Mouse (Mus musculus): ENCODE results near the gene Ldhc. TPM values are rescaled to one million over a fixed set of nuclear protein-coding genes. Genes with fewer than 3 reads are reported as not detected.
"Not testable (repeated sequence)": the region's sequence is repeated elsewhere in the genome, so short reads cannot be mapped to it uniquely, and the experiment has no call there.

The Ldhc gene
- not detected in 2 replicates for polyA plus RNA-seq (2015; fragmentation: Nextera tagmentation; extraction: Ambion mirVana)

GRCm38 (mm10) chr7:46860996-46861395, at the start of gene Ldhc:
TSS of gene Ldhc (plus strand) at chr7:46861203.
- Histone ChIP-seq H3K4me3 (no peak within 1 kb of the TSS), H3K4me1 (no peaks in the 10 kb centered on the region), H3K27ac (replicated peaks) (no peak within 1 kb of the TSS), H3K9me3 (no peaks in the 10 kb centered on the region), H3K36me3 (peaks cover 7% of the 10 kb centered on the region), H3K9ac (no peak within 1 kb of the TSS), H3K27me3 (replicated peaks) (no peaks in the 10 kb centered on the region), H3K4me2 (no peak within 1 kb of the TSS)
- WGBS = 43% methylated on average over 10 of the region's 10 CpGs
- ATAC-seq (ENCODE audit: extremely low read depth, insufficient number of reproducible peaks, low FRiP score, low TSS enrichment) = no peak

- no peaks in the 10 kb centered on the region for H3K9me3 ChIP-seq
- no peak overlapping the region for H3K4me3 ChIP-seq
- no peak overlapping the region for H3K4me2 ChIP-seq
- WGBS = 85% methylated on average over 4 of the region's 4 CpGs
- no peak overlapping the region for H3K9ac ChIP-seq
- H3K36me3 ChIP-seq = peaks cover 94% of the 10 kb centered on the region
- ATAC-seq (ENCODE audit: extremely low read depth, insufficient number of reproducible peaks, low FRiP score, low TSS enrichment) = no peak
- H3K27me3 ChIP-seq (replicated peaks) = no peaks in the 10 kb centered on the region
- H3K4me1 ChIP-seq = no peaks in the 10 kb centered on the region
- no peak overlapping the region for H3K27ac ChIP-seq (replicated peaks)
Measured at GRCm38 (mm10) chr7:46814012-46814411, 47.0 kb upstream of the Ldhc start.

GRCm38 (mm10) chr7:46820876-46821632, 39.9 kb upstream of the Ldhc start:
- peaks cover 76% of the 10 kb centered on the region for H3K36me3 ChIP-seq
- 90% methylated on average over 15 of the region's 15 CpGs for WGBS

GRCm38 (mm10) chr7:46827046-46827802, 33.8 kb upstream of the Ldhc start:
- peak overlapping the region; percentile 69 for H3K27ac ChIP-seq (replicated peaks)
- peaks cover 22% of the 10 kb centered on the region for H3K36me3 ChIP-seq
- H3K27me3 ChIP-seq (replicated peaks) = no peaks in the 10 kb centered on the region
- no peak for ATAC-seq (ENCODE audit: extremely low read depth, insufficient number of reproducible peaks, low FRiP score, low TSS enrichment)
- no peak overlapping the region for H3K4me3 ChIP-seq
- H3K9ac ChIP-seq = peak overlapping the region; percentile 62
- H3K4me1 ChIP-seq = peaks cover 39% of the 10 kb centered on the region
- 44% methylated on average over 20 of the region's 20 CpGs for WGBS
- no peaks in the 10 kb centered on the region for H3K9me3 ChIP-seq
- peak overlapping the region; percentile 33 for H3K4me2 ChIP-seq

More at GRCm38 (mm10) chr7:46820876-46821632, 39.9 kb upstream of the Ldhc start:
- H3K27ac ChIP-seq (replicated peaks); H3K9ac ChIP-seq; H3K4me1 ChIP-seq; H3K4me2 ChIP-seq; H3K27me3 ChIP-seq (replicated peaks); H3K4me3 ChIP-seq; H3K9me3 ChIP-seq; ATAC-seq (ENCODE audit: extremely low read depth, insufficient number of reproducible peaks, low FRiP score, low TSS enrichment): not testable (repeated sequence)

GRCm38 (mm10) chr7:46827803-46828184, 33.2 kb upstream of the Ldhc start:
- peak overlapping the region; percentile 62 for H3K9ac ChIP-seq

GRCm38 (mm10) chr7:46829911-46830310, 31.1 kb upstream of the Ldhc start:
- Histone ChIP-seq H3K27ac (replicated peaks) (peak overlapping the region; percentile 86; the same call in 1 of the 2 replicates), H3K36me3 (no peaks in the 10 kb centered on the region), H3K4me3 (no peak overlapping the region), H3K4me1 (peaks cover 47% of the 10 kb centered on the region), H3K9me3 (no peaks in the 10 kb centered on the region), H3K4me2 (no peak overlapping the region), H3K27me3 (replicated peaks) (no peaks in the 10 kb centered on the region), H3K9ac (no peak overlapping the region)
- no peak for ATAC-seq (ENCODE audit: extremely low read depth, insufficient number of reproducible peaks, low FRiP score, low TSS enrichment)
- 84% methylated on average over 12 of the region's 12 CpGs for WGBS

More at GRCm38 (mm10) chr7:46827803-46828184, 33.2 kb upstream of the Ldhc start:
- no peak overlapping the region for H3K4me3 ChIP-seq
- H3K4me2 ChIP-seq = peak overlapping the region; percentile 33
- peak overlapping the region; percentile 69 for H3K27ac ChIP-seq (replicated peaks)
- peaks cover 17% of the 10 kb centered on the region for H3K36me3 ChIP-seq
- H3K27me3 ChIP-seq (replicated peaks) = no peaks in the 10 kb centered on the region
- 84% methylated on average over 2 of the region's 2 CpGs for WGBS
- peaks cover 39% of the 10 kb centered on the region for H3K4me1 ChIP-seq
- H3K9me3 ChIP-seq = no peaks in the 10 kb centered on the region
- ATAC-seq (ENCODE audit: extremely low read depth, insufficient number of reproducible peaks, low FRiP score, low TSS enrichment) = no peak

GRCm38 (mm10) chr7:46830799-46831590, 30.0 kb upstream of the Ldhc start:
- no peaks in the 10 kb centered on the region for H3K36me3 ChIP-seq
- ATAC-seq (ENCODE audit: extremely low read depth, insufficient number of reproducible peaks, low FRiP score, low TSS enrichment) = no peak
- no peaks in the 10 kb centered on the region for H3K27me3 ChIP-seq (replicated peaks)
- peak overlapping the region; percentile 86 for H3K27ac ChIP-seq (replicated peaks)
- 27% methylated on average over 13 of the region's 13 CpGs for WGBS
- peak overlapping the region; percentile 18; the same call in 1 of the 2 replicates for H3K4me2 ChIP-seq
- peaks cover 47% of the 10 kb centered on the region for H3K4me1 ChIP-seq
- no peak overlapping the region for H3K4me3 ChIP-seq
- no peaks in the 10 kb centered on the region for H3K9me3 ChIP-seq
- no peak overlapping the region for H3K9ac ChIP-seq

GRCm38 (mm10) chr7:46831693-46832092, 29.3 kb upstream of the Ldhc start:
- ATAC-seq (ENCODE audit: extremely low read depth, insufficient number of reproducible peaks, low FRiP score, low TSS enrichment) = no peak
- no peaks in the 10 kb centered on the region for H3K27me3 ChIP-seq (replicated peaks)
- H3K9ac ChIP-seq = no peak overlapping the region
- no peaks in the 10 kb centered on the region for H3K9me3 ChIP-seq
- peaks cover 47% of the 10 kb centered on the region for H3K4me1 ChIP-seq
- no peaks in the 10 kb centered on the region for H3K36me3 ChIP-seq
- WGBS = 68% methylated on average over 8 of the region's 8 CpGs
- peak overlapping the region; percentile 86 for H3K27ac ChIP-seq (replicated peaks)
- H3K4me2 ChIP-seq = no peak overlapping the region
- no peak overlapping the region for H3K4me3 ChIP-seq

- not testable (repeated sequence) for H3K4me3 ChIP-seq; H3K27ac ChIP-seq (replicated peaks); ATAC-seq (ENCODE audit: extremely low read depth, insufficient number of reproducible peaks, low FRiP score, low TSS enrichment); H3K9ac ChIP-seq; H3K27me3 ChIP-seq (replicated peaks); H3K36me3 ChIP-seq; H3K9me3 ChIP-seq; H3K4me2 ChIP-seq
- H3K4me1 ChIP-seq = peaks cover 43% of the 10 kb centered on the region
- WGBS = 84% methylated on average over 11 of the region's 11 CpGs
Measured at GRCm38 (mm10) chr7:46832112-46832810, 28.7 kb upstream of the Ldhc start.

- no peak overlapping the region for H3K27ac ChIP-seq (replicated peaks)
- no peaks in the 10 kb centered on the region for H3K9me3 ChIP-seq
- no peak overlapping the region for H3K9ac ChIP-seq
- 22% methylated on average over 6 of the region's 6 CpGs for WGBS
- no peak overlapping the region for H3K4me2 ChIP-seq
- no peaks in the 10 kb centered on the region for H3K36me3 ChIP-seq
- peak; percentile 38; the same call in 1 of the 2 replicates for ATAC-seq (ENCODE audit: extremely low read depth, insufficient number of reproducible peaks, low FRiP score, low TSS enrichment)
- no peak overlapping the region for H3K4me3 ChIP-seq
- no peaks in the 10 kb centered on the region for H3K27me3 ChIP-seq (replicated peaks)
- H3K4me1 ChIP-seq = peaks cover 41% of the 10 kb centered on the region
Measured at GRCm38 (mm10) chr7:46833266-46833665, 27.7 kb upstream of the Ldhc start.

Measured in heart, embryonic 13.5 days (tissue).